Mouse (Mus musculus) small intestine, adult 2 months (tissue): ENCODE data around the gene Aurkb.

Experiments
- CTCF ChIP-seq: fragments of 200-500 bp; IDR thresholded peaks from 2 replicates; pipeline ENCODE4 v1.5.1; 2012; ENCODE audit warnings: low read depth, mild to moderate bottlenecking, control low read depth, inconsistent platforms, low read length, moderate library complexity, mixed read lengths; ENCODE audit not compliant: insufficient replicate concordance, insufficient read length; ENCODE audit errors: extremely low read depth
- POLR2A ChIP-seq: fragments of 200-500 bp; IDR thresholded peaks from 2 replicates; pipeline ENCODE4 v1.6.1; 2012; ENCODE audit warnings: low read depth, mild to moderate bottlenecking, control low read depth, inconsistent platforms, low read length, moderate library complexity

DNA sequence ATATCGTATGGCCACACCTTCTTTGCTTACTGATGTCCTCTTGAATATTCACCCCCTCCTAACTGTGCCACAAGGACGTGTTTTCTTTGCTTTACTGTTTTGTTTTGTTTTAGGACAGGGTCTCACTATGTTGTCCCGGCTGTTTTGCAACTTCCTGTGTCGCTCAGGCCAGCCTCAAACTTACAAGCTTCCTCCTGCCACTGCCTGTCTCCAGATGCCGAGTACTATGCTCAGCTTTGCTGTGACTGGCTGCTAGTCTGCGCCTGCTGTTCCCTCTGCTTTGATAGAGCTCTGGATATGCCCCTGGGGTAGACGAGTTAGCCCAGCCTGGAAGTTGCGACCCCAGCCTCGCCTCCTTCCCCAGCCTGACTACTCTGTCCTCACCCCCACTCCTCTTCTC, 11.9 kb upstream of the Aurkb start:
- TF ChIP-seq POLR2A (no peak), CTCF (no peak)
